Mouse (Mus musculus) small intestine, adult 2 months (tissue): ENCODE measurements around the gene Drd2.

ENCODE experiments used
- CTCF ChIP-seq: fragments of 200-500 bp; IDR thresholded peaks from 2 replicates; pipeline ENCODE4 v1.5.1; 2012; ENCODE audit warnings: low read depth, mild to moderate bottlenecking, control low read depth, inconsistent platforms, low read length, moderate library complexity, mixed read lengths; ENCODE audit not compliant: insufficient replicate concordance, insufficient read length; ENCODE audit errors: extremely low read depth
- POLR2A ChIP-seq: fragments of 200-500 bp; IDR thresholded peaks from 2 replicates; pipeline ENCODE4 v1.6.1; 2012; ENCODE audit warnings: low read depth, mild to moderate bottlenecking, control low read depth, inconsistent platforms, low read length, moderate library complexity

- TF ChIP-seq CTCF (no peak), POLR2A (no peak)
Measured at GRCm38 (mm10) chr9:49426921-49427320, 86.5 kb downstream of the Drd2 start, which contains the start of gene Ankk1.
